Mouse (Mus musculus) G1E (cell line): ENCODE measurements around the gene Rasal2. TPM values are rescaled to one million over a fixed set of nuclear protein-coding genes. Genes with fewer than 3 reads are reported as not detected.

Experiments
- ATAC-seq: 2 replicates; pipeline ENCODE4 v1.8.0; 2016; ENCODE audit warnings: mild to moderate bottlenecking; ENCODE audit not compliant: insufficient number of reproducible peaks, poor library complexity, low FRiP score, severe bottlenecking; ENCODE audit errors: extremely low read depth
- DNase-seq: peaks from one replicate; pipeline ENCODE4 v3.0.0; 2012; ENCODE audit warnings: low spot score
- H3K27me3 ChIP-seq: 2 replicates; pipeline ENCODE4 v1.6.1; 2012; ENCODE audit warnings: mild to moderate bottlenecking, low read length, inconsistent platforms; ENCODE audit not compliant: insufficient read depth
- H3K36me3 ChIP-seq: replicated peaks from 2 replicates; pipeline ENCODE3; 2012; ENCODE audit warnings: mild to moderate bottlenecking, inconsistent platforms
- H3K4me1 ChIP-seq: 2 replicates; pipeline ENCODE4 v1.6.1; 2012; ENCODE audit warnings: low read depth, low read length, inconsistent platforms, mixed read lengths; ENCODE audit not compliant: insufficient read depth
- H3K4me3 ChIP-seq: 2 replicates; pipeline ENCODE4 v1.5.1; 2012; ENCODE audit warnings: low read depth, mild to moderate bottlenecking, inconsistent platforms, low read length, moderate library complexity, mixed read lengths
- H3K9me3 ChIP-seq: replicated peaks from 2 replicates; pipeline ENCODE4 v1.6.1; 2012; ENCODE audit warnings: inconsistent platforms
- CTCF ChIP-seq: IDR thresholded peaks from 2 replicates; pipeline ENCODE4 v1.5.1; 2012; ENCODE audit warnings: low read depth, low read length, inconsistent platforms, mixed read lengths
- GATA1 ChIP-seq: IDR thresholded peaks from 2 replicates; pipeline ENCODE4 v1.6.1; 2012; ENCODE audit warnings: borderline replicate concordance, low read length, inconsistent platforms, mixed read lengths
- GATA2 ChIP-seq: IDR thresholded peaks from 2 replicates; pipeline ENCODE4 v1.6.1; 2012; ENCODE audit warnings: low read depth, low read length, inconsistent platforms, borderline replicate concordance
- POLR2AphosphoS5 ChIP-seq: IDR thresholded peaks from 2 replicates; pipeline ENCODE4 v1.6.1; 2012; ENCODE audit warnings: low read depth, low read length, inconsistent platforms; ENCODE audit not compliant: insufficient replicate concordance
- TAL1 ChIP-seq: conservative IDR thresholded peaks from 2 replicates; pipeline ENCODE4 v1.6.1; 2012; ENCODE audit warnings: low read depth, low read length, inconsistent platforms, mixed read lengths
- polyA plus RNA-seq: library from polyadenylated mRNA; stranded (reverse); fragments of >175 nt; gene quantifications from 2 replicates; pipeline ENCODE4 v1.2.3, GENCODE M21; 2012
- total RNA-seq, 2 experiments: library from RNA; stranded (forward) in 1 of 2; stranded (reverse) in 1 of 2; fragments of 200-1000 nt in 1 of 2; fragments of >200 nt in 1 of 2; fragmentation: Nextera tagmentation in 1 of 2; gene quantifications; 2 replicates each; pipeline ENCODE4 v1.2.3; 2014 to 2017

Rasal2 gene
- total and polyA plus RNA-seq, 3 experiments: 0.78 to 8.0 (median 2.7) TPM

DNA sequence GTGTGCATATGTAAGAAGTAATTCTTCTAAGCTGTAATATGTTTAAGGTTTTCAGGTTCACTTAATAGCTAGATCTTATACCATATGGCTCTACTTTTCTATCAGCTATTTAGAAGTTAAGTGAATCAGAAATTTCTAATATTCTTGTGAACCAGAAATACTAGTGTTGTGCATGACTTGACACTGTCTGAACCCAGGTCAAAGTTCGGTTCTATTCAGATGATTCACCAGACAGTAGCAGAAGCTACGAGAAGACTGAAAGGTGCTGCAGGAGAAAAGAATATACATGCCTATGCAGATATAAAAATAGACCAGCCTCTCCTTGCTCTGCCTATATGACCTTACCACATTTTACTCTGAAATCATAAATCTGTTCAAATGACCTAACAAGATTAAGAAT lies 182.0 kb downstream of the Rasal2 start:
- no peaks in the 10 kb centered on the region for H3K27me3 ChIP-seq
- ATAC-seq (no peak), DNase-seq (no peak)
- H3K4me3 ChIP-seq: no peak overlapping the region
- H3K9me3 ChIP-seq: no peaks in the 10 kb centered on the region
- TF ChIP-seq TAL1: no peak
- TF ChIP-seq GATA1: no peak
- TF ChIP-seq GATA2: no peak
- TF ChIP-seq CTCF: no peak
- TF ChIP-seq POLR2AphosphoS5: no peak
- H3K36me3 ChIP-seq: no peaks in the 10 kb centered on the region
- no peaks in the 10 kb centered on the region for H3K4me1 ChIP-seq

DNA sequence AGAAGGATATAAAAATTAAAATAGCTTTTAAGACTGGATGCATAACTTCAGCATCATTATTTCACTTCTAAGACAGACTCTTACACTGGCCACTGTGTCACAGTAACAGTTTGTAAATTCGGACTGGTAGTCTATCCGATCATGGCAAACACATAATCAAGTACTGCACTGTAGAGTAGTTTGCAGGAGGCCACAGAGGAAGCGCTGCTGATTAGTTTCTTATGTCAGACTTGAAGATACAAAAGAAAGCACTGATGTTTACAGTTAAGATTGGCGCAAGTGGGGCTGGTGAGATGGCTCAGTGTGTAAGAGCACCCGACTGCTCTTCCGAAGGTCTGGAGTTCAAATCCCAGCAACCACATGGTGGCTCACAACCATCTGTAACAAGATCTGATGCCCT lies 187.4 kb downstream of the Rasal2 start:
- Histone ChIP-seq H3K36me3 (no peaks in the 10 kb centered on the region), H3K4me1 (no peaks in the 10 kb centered on the region), H3K9me3 (no peaks in the 10 kb centered on the region), H3K27me3 (no peaks in the 10 kb centered on the region), H3K4me3 (no peak overlapping the region)
- no peak for ATAC-seq
- no peak for DNase-seq
- TF ChIP-seq GATA2: no peak
- TF ChIP-seq TAL1: no peak
- no peak for TF ChIP-seq POLR2AphosphoS5
- no peak for TF ChIP-seq GATA1
- no peak for TF ChIP-seq CTCF

DNA sequence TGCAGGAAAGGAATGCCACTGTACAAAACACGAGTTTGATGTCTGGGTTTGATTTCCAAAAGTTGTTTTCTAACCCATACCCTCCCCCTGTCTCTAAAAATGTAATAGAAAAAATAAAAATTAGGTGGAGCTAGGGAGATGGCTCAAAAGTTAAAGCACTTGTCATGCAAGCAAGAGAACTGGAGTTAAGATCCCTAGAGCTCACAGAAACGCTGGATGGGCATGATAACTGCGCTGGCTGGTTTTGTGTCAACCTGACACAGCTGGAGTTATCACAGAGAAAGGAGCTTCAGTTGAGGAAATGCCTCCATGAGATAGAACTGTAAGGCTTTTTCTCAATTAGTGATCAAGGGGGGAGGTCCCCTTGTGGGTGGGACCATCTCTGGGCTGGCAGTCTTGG lies 191.5 kb downstream of the Rasal2 start:
- ATAC-seq (no peak), DNase-seq (no peak)
- H3K9me3 ChIP-seq: no peaks in the 10 kb centered on the region
- H3K36me3 ChIP-seq: no peaks in the 10 kb centered on the region
- H3K4me3 ChIP-seq: no peak overlapping the region
- TF ChIP-seq CTCF: no peak
- no peak for TF ChIP-seq POLR2AphosphoS5
- no peak for TF ChIP-seq GATA1
- TF ChIP-seq GATA2: no peak
- TF ChIP-seq TAL1: no peak
- H3K27me3 ChIP-seq: no peaks in the 10 kb centered on the region
- H3K4me1 ChIP-seq: no peaks in the 10 kb centered on the region

DNA sequence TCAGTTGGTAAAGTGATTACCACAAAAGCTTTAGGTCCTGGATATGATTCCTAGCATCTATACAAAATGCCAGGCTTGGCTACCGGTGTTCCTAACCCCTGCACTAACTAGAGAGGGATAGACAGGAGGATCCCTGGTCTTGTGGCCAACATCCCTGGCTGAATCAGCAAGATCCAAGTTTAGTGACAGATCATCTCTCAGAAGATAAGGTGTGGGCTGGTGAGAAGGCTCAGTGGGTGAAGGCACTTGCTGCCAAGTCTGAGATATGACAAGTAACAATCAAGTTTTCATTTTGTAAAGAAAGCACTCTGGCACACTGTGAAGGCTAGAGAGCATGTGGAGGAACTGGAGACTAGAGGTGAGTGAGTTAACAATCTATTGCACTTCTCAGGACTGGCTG lies 191.9 kb downstream of the Rasal2 start:
- H3K36me3 ChIP-seq: no peaks in the 10 kb centered on the region
- H3K4me3 ChIP-seq: no peak overlapping the region
- ATAC-seq (no peak), DNase-seq (no peak)
- no peaks in the 10 kb centered on the region for H3K4me1 ChIP-seq
- H3K9me3 ChIP-seq: no peaks in the 10 kb centered on the region
- H3K27me3 ChIP-seq: no peaks in the 10 kb centered on the region
- TF ChIP-seq POLR2AphosphoS5 (no peak), GATA1 (no peak), TAL1 (no peak), GATA2 (no peak), CTCF (no peak)

DNA sequence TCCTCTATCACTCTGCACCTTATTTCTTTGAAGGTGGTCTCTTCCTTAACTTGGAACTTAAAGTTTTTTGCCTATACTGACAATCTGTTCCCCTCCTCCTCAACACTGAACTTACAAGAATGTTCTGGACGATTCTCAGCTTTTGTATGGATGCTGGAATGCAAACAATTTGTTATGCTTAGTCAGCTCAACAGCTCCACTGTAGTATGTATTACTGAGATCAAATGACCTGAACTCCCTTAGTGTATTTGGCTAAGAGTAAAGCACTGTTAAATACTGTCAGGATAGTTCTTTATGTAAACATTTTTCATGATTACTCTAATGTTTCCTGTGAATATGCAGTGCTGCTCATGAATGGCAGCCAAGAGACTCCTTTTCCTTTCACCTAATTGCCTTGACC lies 203.6 kb downstream of the Rasal2 start:
- H3K4me3 ChIP-seq: no peak overlapping the region
- H3K27me3 ChIP-seq: no peaks in the 10 kb centered on the region
- H3K36me3 ChIP-seq: no peaks in the 10 kb centered on the region
- ATAC-seq: no peak
- TF ChIP-seq GATA2: no peak
- no peak for DNase-seq
- H3K9me3 ChIP-seq: no peaks in the 10 kb centered on the region
- H3K4me1 ChIP-seq: no peaks in the 10 kb centered on the region

DNA sequence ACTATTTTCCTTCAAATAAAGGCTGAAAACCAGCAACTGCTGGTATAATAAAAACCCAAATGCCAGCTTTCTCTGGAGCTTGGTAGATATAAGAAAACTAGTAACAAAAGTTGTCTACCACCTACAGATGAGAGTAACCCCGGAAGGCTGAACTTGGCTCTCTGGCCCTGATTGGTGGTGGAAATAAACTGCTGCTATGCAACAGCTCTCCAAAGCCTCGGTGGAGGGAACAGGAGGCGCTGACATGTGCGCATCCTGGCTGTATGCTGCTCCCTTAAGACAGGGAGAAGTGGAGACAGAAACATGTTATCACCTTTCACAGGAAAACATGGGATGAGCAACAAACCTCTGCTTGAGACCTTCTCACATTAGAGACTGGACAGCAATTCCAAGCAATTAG lies 206.7 kb downstream of the Rasal2 start:
- no peaks in the 10 kb centered on the region for H3K9me3 ChIP-seq
- DNase-seq (no peak), ATAC-seq (no peak)
- H3K27me3 ChIP-seq: no peaks in the 10 kb centered on the region
- no peaks in the 10 kb centered on the region for H3K36me3 ChIP-seq
- H3K4me3 ChIP-seq: no peak overlapping the region
- no peaks in the 10 kb centered on the region for H3K4me1 ChIP-seq
- no peak for TF ChIP-seq TAL1
- TF ChIP-seq GATA2: no peak
- no peak for TF ChIP-seq GATA1
- no peak for TF ChIP-seq CTCF
- TF ChIP-seq POLR2AphosphoS5: no peak

DNA sequence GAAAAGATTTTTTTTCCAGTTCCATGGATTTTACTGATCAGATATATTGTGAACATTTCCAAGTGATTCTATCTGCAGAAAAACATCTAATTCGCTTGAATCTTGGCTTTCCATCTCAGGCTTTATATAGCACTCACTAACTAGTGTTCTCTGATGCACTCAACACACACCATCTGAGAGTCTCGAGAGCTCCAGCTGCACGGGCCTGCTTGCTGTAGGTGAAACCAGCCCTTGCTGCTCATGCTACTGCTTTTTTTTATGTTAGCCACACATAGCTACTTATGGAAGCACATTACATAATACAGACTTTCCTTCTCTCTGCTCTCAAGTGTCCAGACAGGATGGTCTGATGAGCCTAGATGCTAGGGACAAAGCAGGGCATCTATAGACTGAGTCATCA lies 229.4 kb downstream of the Rasal2 start:
- ATAC-seq (no peak), DNase-seq (no peak)
- H3K4me3 ChIP-seq: no peak overlapping the region
- peaks cover 3% of the 10 kb centered on the region for H3K27me3 ChIP-seq
- TF ChIP-seq POLR2AphosphoS5 (no peak), GATA1 (no peak), TAL1 (no peak), CTCF (no peak), GATA2 (no peak)
- no peaks in the 10 kb centered on the region for H3K4me1 ChIP-seq
- no peaks in the 10 kb centered on the region for H3K9me3 ChIP-seq
- no peaks in the 10 kb centered on the region for H3K36me3 ChIP-seq
